Mouse (Mus musculus) forebrain, embryonic 11.5 days (tissue): Measurements from ENCODE around the gene Aox2. TPM values are rescaled to one million over a fixed set of nuclear protein-coding genes. Genes with fewer than 3 reads are reported as not detected.
A peak's percentile ranks its signal among the peaks of the same experiment; 100 is the strongest.

ENCODE experiments used
- ATAC-seq: fragments of 200-750 bp; cut with Nextera tagmentation; replicated peaks from 2 replicates; pipeline ENCODE4 v1.8.0; 2017; ENCODE audit warnings: moderate TSS enrichment; ENCODE audit not compliant: low FRiP score
- DNase-seq: peaks from one replicate; pipeline ENCODE4 v3.0.0-alpha.2; 2017; ENCODE audit warnings: low spot score
- H3K27ac ChIP-seq: fragments of 300-500 bp; sonication (generic); 2 replicates; pipeline ENCODE4 v1.5.1; 2014; ENCODE audit warnings: low read depth, low read length
- H3K27me3 ChIP-seq: fragments of 300-500 bp; sonication (generic); 2 replicates; pipeline ENCODE4 v1.6.1; 2014; ENCODE audit warnings: mild to moderate bottlenecking, low read length, mixed read lengths; ENCODE audit not compliant: control insufficient read depth, insufficient read depth
- H3K36me3 ChIP-seq: fragments of 300-500 bp; sonication (generic); 2 replicates; pipeline ENCODE4 v1.6.1; 2014; ENCODE audit warnings: mild to moderate bottlenecking, low read length, moderate library complexity, mixed read lengths; ENCODE audit not compliant: control insufficient read depth, insufficient read depth
- H3K4me1 ChIP-seq: fragments of 300-500 bp; sonication (generic); replicated peaks from 2 replicates; pipeline ENCODE4 v1.6.1; 2014; ENCODE audit warnings: low read length, mixed read lengths; ENCODE audit not compliant: control insufficient read depth, insufficient read depth
- H3K4me2 ChIP-seq: fragments of 300-500 bp; sonication (generic); 2 replicates; pipeline ENCODE4 v1.6.1; 2014; ENCODE audit warnings: low read depth, mild to moderate bottlenecking, low read length, moderate library complexity, mixed read lengths; ENCODE audit not compliant: severe bottlenecking
- H3K4me3 ChIP-seq: fragments of 300-500 bp; sonication (generic); 2 replicates; pipeline ENCODE4 v1.5.1; 2014; ENCODE audit warnings: low read depth, low read length
- H3K9ac ChIP-seq: fragments of 300-500 bp; sonication (generic); 2 replicates; pipeline ENCODE4 v1.6.1; 2014; ENCODE audit warnings: low read length
- H3K9me3 ChIP-seq: fragments of 300-500 bp; sonication (generic); 2 replicates; pipeline ENCODE4 v1.6.1; 2016; ENCODE audit warnings: low read length, mixed read lengths; ENCODE audit not compliant: control insufficient read depth
- WGBS: fragments of 180-500 bp; shearing (Covaris S2); extraction: QIAGEN DNeasy Blood & Tissue Kit; methylation state at CpG from one replicate; pipeline ENCODE4 v1.1.7; 2014; 5-methylcytosine and 5-hydroxymethylcytosine counted together
- polyA plus RNA-seq: library from polyadenylated mRNA; unstranded; fragments of >200 nt; fragmentation: Nextera tagmentation; extraction: Ambion mirVana; gene quantifications from 2 replicates; pipeline ENCODE4 v1.2.1, GENCODE M21; 2014

Aox2 gene
- polyA plus RNA-seq, 1 experiment from 2014 or later, result not detected

GRCm38 (mm10) chr1:58244487-58244886, 33.6 kb upstream of the Aox2 start:
- ATAC-seq (no peak), DNase-seq (no peak)
- H3K27me3 ChIP-seq, result no peaks in the 10 kb centered on the region
- H3K4me2 ChIP-seq, result no peak overlapping the region
- no peak overlapping the region for H3K9ac ChIP-seq
- H3K4me3 ChIP-seq, result no peak overlapping the region
- H3K27ac ChIP-seq, result no peak overlapping the region
- no peaks in the 10 kb centered on the region for H3K36me3 ChIP-seq
- no peaks in the 10 kb centered on the region for H3K9me3 ChIP-seq
- WGBS, result 71% methylated on average over 3 of the region's 3 CpGs
- no peaks in the 10 kb centered on the region for H3K4me1 ChIP-seq

- Histone ChIP-seq H3K27me3 (no peaks in the 10 kb centered on the region), H3K36me3 (no peaks in the 10 kb centered on the region), H3K4me3 (no peak overlapping the region), H3K27ac (no peak overlapping the region), H3K4me1 (no peaks in the 10 kb centered on the region), H3K9me3 (no peaks in the 10 kb centered on the region), H3K9ac (no peak overlapping the region), H3K4me2 (no peak overlapping the region)
- ATAC-seq, result no peak
- WGBS, result 72% methylated on average over 1 of the region's 1 CpGs
- no peak for DNase-seq
These were observed 29.6 kb upstream of the Aox2 start for GRCm38 (mm10) chr1:58248518-58248917.

- no peaks in the 10 kb centered on the region for H3K4me1 ChIP-seq
- no peak overlapping the region for H3K4me2 ChIP-seq
- H3K4me3 ChIP-seq, result no peak overlapping the region
- ATAC-seq, result no peak
- peak; percentile 18 for DNase-seq
- H3K36me3 ChIP-seq, result no peaks in the 10 kb centered on the region
- H3K27ac ChIP-seq, result no peak overlapping the region
- H3K9ac ChIP-seq, result no peak overlapping the region
- H3K27me3 ChIP-seq, result no peaks in the 10 kb centered on the region
- H3K9me3 ChIP-seq, result no peaks in the 10 kb centered on the region
- WGBS, result 88% methylated on average over 11 of the region's 11 CpGs
These were observed 24.7 kb upstream of the Aox2 start for GRCm38 (mm10) chr1:58253466-58253865.

GRCm38 (mm10) chr1:58257195-58257991, 20.7 kb upstream of the Aox2 start:
- Histone ChIP-seq H3K27ac (no peak overlapping the region), H3K4me1 (no peaks in the 10 kb centered on the region), H3K27me3 (no peaks in the 10 kb centered on the region), H3K36me3 (no peaks in the 10 kb centered on the region), H3K9me3 (no peaks in the 10 kb centered on the region), H3K9ac (no peak overlapping the region), H3K4me3 (no peak overlapping the region), H3K4me2 (no peak overlapping the region)
- WGBS, result 86% methylated on average over 10 of the region's 10 CpGs
- ATAC-seq (no peak), DNase-seq (peak; percentile 28)

- H3K27ac ChIP-seq, result no peak overlapping the region
- no peak overlapping the region for H3K4me3 ChIP-seq
- H3K36me3 ChIP-seq, result no peaks in the 10 kb centered on the region
- H3K4me1 ChIP-seq, result no peaks in the 10 kb centered on the region
- no peaks in the 10 kb centered on the region for H3K27me3 ChIP-seq
- peak; percentile 31 for DNase-seq
- 85% methylated on average over 3 of the region's 3 CpGs for WGBS
- no peaks in the 10 kb centered on the region for H3K9me3 ChIP-seq
- no peak overlapping the region for H3K9ac ChIP-seq
- no peak for ATAC-seq
- no peak overlapping the region for H3K4me2 ChIP-seq
These were observed 17.8 kb upstream of the Aox2 start for GRCm38 (mm10) chr1:58260311-58260710.

- H3K4me2 ChIP-seq, result no peak overlapping the region
- H3K36me3 ChIP-seq, result no peaks in the 10 kb centered on the region
- WGBS, result 89% methylated on average over 2 of the region's 2 CpGs
- no peaks in the 10 kb centered on the region for H3K27me3 ChIP-seq
- no peaks in the 10 kb centered on the region for H3K4me1 ChIP-seq
- no peak overlapping the region for H3K4me3 ChIP-seq
- no peak overlapping the region for H3K27ac ChIP-seq
- no peak for ATAC-seq
- H3K9ac ChIP-seq, result no peak overlapping the region
- DNase-seq, result peak; percentile 18
- H3K9me3 ChIP-seq, result no peaks in the 10 kb centered on the region
These were observed 9.9 kb upstream of the Aox2 start for GRCm38 (mm10) chr1:58268231-58268630.

GRCm38 (mm10) chr1:58270807-58271569, 7.1 kb upstream of the Aox2 start:
- Histone ChIP-seq H3K27ac (no peak overlapping the region), H3K9me3 (no peaks in the 10 kb centered on the region), H3K4me1 (no peaks in the 10 kb centered on the region), H3K9ac (no peak overlapping the region), H3K4me2 (no peak overlapping the region), H3K27me3 (no peaks in the 10 kb centered on the region), H3K4me3 (no peak overlapping the region), H3K36me3 (no peaks in the 10 kb centered on the region)
- DNase-seq, result no peak
- WGBS, result 60% methylated on average over 6 of the region's 6 CpGs
- ATAC-seq, result no peak

- H3K27ac ChIP-seq, result no peak overlapping the region
- peak; percentile 54 for DNase-seq
- H3K9ac ChIP-seq, result no peak overlapping the region
- H3K4me3 ChIP-seq, result no peak overlapping the region
- WGBS, result 31% methylated on average over 9 of the region's 9 CpGs
- H3K27me3 ChIP-seq, result no peaks in the 10 kb centered on the region
- no peaks in the 10 kb centered on the region for H3K9me3 ChIP-seq
- H3K4me1 ChIP-seq, result no peaks in the 10 kb centered on the region
- H3K4me2 ChIP-seq, result no peak overlapping the region
- ATAC-seq, result peak; percentile 24; the same call in 1 of the 2 replicates
- H3K36me3 ChIP-seq, result no peaks in the 10 kb centered on the region
These were observed 2.2 kb upstream of the Aox2 start for GRCm38 (mm10) chr1:58275879-58276278.
